Mouse (Mus musculus) heart, embryonic 15.5 days (tissue): ENCODE results near the gene Dmrtc1c1. TPM values are rescaled to one million over a fixed set of nuclear protein-coding genes. Genes with fewer than 3 reads are reported as not detected.
"Not testable (repeated sequence)": the region's sequence is repeated elsewhere in the genome, so short reads cannot be mapped to it uniquely, and the experiment has no call there.

Experiments
- ATAC-seq: fragments of 200-750 bp; cut with Nextera tagmentation; replicated peaks from 2 replicates; pipeline ENCODE4 v1.8.0; 2017; ENCODE audit warnings: low read depth, moderate TSS enrichment; ENCODE audit not compliant: insufficient number of reproducible peaks, insufficient read depth, low FRiP score
- H3K27ac ChIP-seq: fragments of 300-500 bp; sonication (generic); 2 replicates; pipeline ENCODE4 v1.5.1; 2015; ENCODE audit warnings: mild to moderate bottlenecking, inconsistent platforms
- H3K27me3 ChIP-seq: fragments of 300-500 bp; sonication (generic); 2 replicates; pipeline ENCODE4 v1.6.1; 2015; ENCODE audit warnings: inconsistent platforms
- H3K36me3 ChIP-seq: fragments of 300-500 bp; sonication (generic); 2 replicates; pipeline ENCODE4 v1.6.1; 2015; ENCODE audit warnings: mild to moderate bottlenecking, inconsistent platforms
- H3K4me1 ChIP-seq: fragments of 300-500 bp; sonication (generic); replicated peaks from 2 replicates; pipeline ENCODE4 v1.6.1; 2015; ENCODE audit warnings: inconsistent platforms
- H3K4me2 ChIP-seq: fragments of 300-500 bp; sonication (generic); 2 replicates; pipeline ENCODE4 v1.6.1; 2015; ENCODE audit warnings: inconsistent platforms, mild to moderate bottlenecking, moderate library complexity
- H3K4me3 ChIP-seq: fragments of 300-500 bp; sonication (generic); 2 replicates; pipeline ENCODE4 v1.5.1; 2015; ENCODE audit warnings: mild to moderate bottlenecking, inconsistent platforms
- H3K9ac ChIP-seq: fragments of 300-500 bp; sonication (generic); 2 replicates; pipeline ENCODE4 v1.6.1; 2015; ENCODE audit warnings: mild to moderate bottlenecking, inconsistent platforms
- H3K9me3 ChIP-seq: fragments of 300-500 bp; sonication (generic); replicated peaks from 2 replicates; pipeline ENCODE4 v1.6.1; 2016; ENCODE audit warnings: inconsistent platforms
- WGBS: fragments of 180-500 bp; shearing (Covaris S2); methylation state at CpG from one replicate; pipeline ENCODE4 v1.1.7; 2015; ENCODE audit warnings: mixed read lengths; 5-methylcytosine and 5-hydroxymethylcytosine counted together
- polyA plus RNA-seq: library from polyadenylated mRNA; unstranded; fragments of >200 nt; fragmentation: Nextera tagmentation; extraction: Ambion mirVana; gene quantifications from 2 replicates; pipeline ENCODE4 v1.2.1, GENCODE M21; 2015

Dmrtc1c1 gene
- not detected in 2 replicates for polyA plus RNA-seq

DNA sequence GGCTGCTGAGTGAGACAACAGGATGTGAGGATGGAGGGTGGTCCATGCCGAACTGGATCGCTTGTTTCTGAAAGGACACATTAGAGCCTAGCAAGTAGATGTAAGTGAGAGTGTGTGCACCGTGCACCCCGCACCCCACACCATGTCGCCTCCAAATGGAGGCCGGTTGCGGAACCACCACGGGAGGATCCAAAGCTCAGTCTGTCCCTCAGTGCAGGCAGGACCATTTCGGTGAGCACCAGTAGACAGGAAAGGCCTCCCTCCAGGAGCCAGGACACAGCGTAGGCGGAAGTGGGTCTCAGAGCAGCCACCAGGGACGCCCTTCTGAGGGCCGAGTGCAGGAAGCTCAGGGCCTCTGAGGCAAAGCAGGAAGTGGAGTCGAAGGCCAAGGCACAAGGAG lies at the start of gene Dmrtc1c1:
Gene Dmrtc1c1, plus strand, starts transcription at position 301 of the 400 bp plus-strand sequence.
- H3K27ac ChIP-seq, H3K4me2 ChIP-seq, H3K4me3 ChIP-seq, H3K36me3 ChIP-seq, H3K4me1 ChIP-seq, H3K27me3 ChIP-seq, ATAC-seq, H3K9ac ChIP-seq, H3K9me3 ChIP-seq: not testable (repeated sequence)
- WGBS = 95% methylated on average over 4 of the region's 14 CpGs

- H3K4me2 ChIP-seq = no peak overlapping the region
- H3K9me3 ChIP-seq = no peaks in the 10 kb centered on the region
- no peak overlapping the region for H3K4me3 ChIP-seq
- H3K27me3 ChIP-seq = no peaks in the 10 kb centered on the region
- H3K27ac ChIP-seq = no peak overlapping the region
- no peak for ATAC-seq
- no peak overlapping the region for H3K9ac ChIP-seq
- WGBS = 42% methylated on average over 4 of the region's 4 CpGs
- H3K4me1 ChIP-seq = no peaks in the 10 kb centered on the region
- no peaks in the 10 kb centered on the region for H3K36me3 ChIP-seq
These were observed 36.9 kb upstream of the Dmrtc1c1 start for GRCm38 (mm10) chrX:102765878-102766277.

DNA sequence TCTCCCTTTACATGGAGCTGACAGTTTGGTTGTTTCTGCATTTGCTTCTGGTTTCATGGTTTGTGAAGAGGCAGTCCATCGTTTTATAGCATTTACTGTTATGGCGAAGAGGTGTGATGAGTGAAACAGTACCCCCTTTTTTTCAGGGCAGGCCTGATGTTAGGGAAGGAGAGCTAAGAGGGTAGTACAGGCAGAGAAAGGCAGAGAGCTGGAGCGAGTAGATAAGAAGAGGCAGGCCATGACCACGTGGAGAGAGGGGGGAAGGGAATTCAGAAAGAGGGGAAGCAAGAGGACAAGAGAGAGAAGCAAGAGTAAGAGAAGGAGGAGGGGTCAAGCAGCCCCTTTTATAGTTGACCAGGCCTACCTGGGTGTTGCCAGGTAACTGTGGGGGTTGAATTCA lies 9.5 kb downstream of the Dmrtc1c1 start:
- H3K4me3 ChIP-seq = no peak overlapping the region
- no peaks in the 10 kb centered on the region for H3K36me3 ChIP-seq
- no peaks in the 10 kb centered on the region for H3K9me3 ChIP-seq
- H3K27me3 ChIP-seq = no peaks in the 10 kb centered on the region; the same call in 1 of the 2 replicates
- H3K4me2 ChIP-seq = no peak overlapping the region
- WGBS = 53% methylated on average over 4 of the region's 4 CpGs
- H3K27ac ChIP-seq = no peak overlapping the region
- H3K9ac ChIP-seq = no peak overlapping the region
- no peaks in the 10 kb centered on the region for H3K4me1 ChIP-seq
- no peak for ATAC-seq

DNA sequence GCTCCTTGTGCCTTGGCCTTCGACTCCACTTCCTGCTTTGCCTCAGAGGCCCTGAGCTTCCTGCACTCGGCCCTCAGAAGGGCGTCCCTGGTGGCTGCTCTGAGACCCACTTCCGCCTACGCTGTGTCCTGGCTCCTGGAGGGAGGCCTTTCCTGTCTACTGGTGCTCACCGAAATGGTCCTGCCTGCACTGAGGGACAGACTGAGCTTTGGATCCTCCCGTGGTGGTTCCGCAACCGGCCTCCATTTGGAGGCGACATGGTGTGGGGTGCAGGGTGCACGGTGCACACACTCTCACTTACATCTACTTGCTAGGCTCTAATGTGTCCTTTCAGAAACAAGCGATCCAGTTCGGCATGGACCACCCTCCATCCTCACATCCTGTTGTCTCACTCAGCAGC lies 51.8 kb downstream of the Dmrtc1c1 start, which contains the start of gene Dmrtc1c2:
Gene Dmrtc1c2, minus strand, starts transcription at position 101 of the 400 bp plus-strand sequence.
- H3K4me3 ChIP-seq, H3K9ac ChIP-seq, ATAC-seq, H3K27me3 ChIP-seq, H3K36me3 ChIP-seq, H3K27ac ChIP-seq, H3K9me3 ChIP-seq, H3K4me2 ChIP-seq, H3K4me1 ChIP-seq: not testable (repeated sequence)
- WGBS = 96% methylated on average over 5 of the region's 13 CpGs

Other genes starting within 250 kb of the Dmrtc1c1 start
- gene Phka1, start 158.7 kb upstream of the Dmrtc1c1 start, polyA plus RNA-seq = 9.6 and 10.5 TPM in 2 replicates
- not detected in 2 replicates for gene Gm3880, start 116.0 kb upstream of the Dmrtc1c1 start, polyA plus RNA-seq
- not detected in 2 replicates for gene Gm9112, start 95.3 kb upstream of the Dmrtc1c1 start, polyA plus RNA-seq
- not detected in 2 replicates for gene Dmrtc1b, start 95.1 kb upstream of the Dmrtc1c1 start, polyA plus RNA-seq
- not detected in 2 replicates for gene Dmrtc1c2, start 51.7 kb downstream of the Dmrtc1c1 start, polyA plus RNA-seq
- gene 1700031F05Rik, start 65.0 kb downstream of the Dmrtc1c1 start, polyA plus RNA-seq = not detected in 2 replicates
- 0.33 and 0.66 TPM in 2 replicates for gene Dmrtc1a, start 105.7 kb downstream of the Dmrtc1c1 start, polyA plus RNA-seq
- not detected in 2 replicates for gene 1700011M02Rik, start 105.9 kb downstream of the Dmrtc1c1 start, polyA plus RNA-seq
- gene 1700018G05Rik, start 125.4 kb downstream of the Dmrtc1c1 start, polyA plus RNA-seq = not detected in 2 replicates